Mouse (Mus musculus) kidney, adult 2 months (tissue): Measurements from ENCODE around the gene Epc2.

Source experiments
- CTCF ChIP-seq: fragments of 200-500 bp; conservative IDR thresholded peaks from 2 replicates; pipeline ENCODE4 v1.5.1; 2011; ENCODE audit warnings: low read depth, mild to moderate bottlenecking, control low read depth, low read length, moderate library complexity, mixed read lengths; ENCODE audit not compliant: insufficient read depth, insufficient read length
- POLR2A ChIP-seq: fragments of 200-500 bp; IDR thresholded peaks from one replicate; pipeline ENCODE4 v1.6.1; 2011; ENCODE audit warnings: low read depth, low read length, control low read depth

DNA sequence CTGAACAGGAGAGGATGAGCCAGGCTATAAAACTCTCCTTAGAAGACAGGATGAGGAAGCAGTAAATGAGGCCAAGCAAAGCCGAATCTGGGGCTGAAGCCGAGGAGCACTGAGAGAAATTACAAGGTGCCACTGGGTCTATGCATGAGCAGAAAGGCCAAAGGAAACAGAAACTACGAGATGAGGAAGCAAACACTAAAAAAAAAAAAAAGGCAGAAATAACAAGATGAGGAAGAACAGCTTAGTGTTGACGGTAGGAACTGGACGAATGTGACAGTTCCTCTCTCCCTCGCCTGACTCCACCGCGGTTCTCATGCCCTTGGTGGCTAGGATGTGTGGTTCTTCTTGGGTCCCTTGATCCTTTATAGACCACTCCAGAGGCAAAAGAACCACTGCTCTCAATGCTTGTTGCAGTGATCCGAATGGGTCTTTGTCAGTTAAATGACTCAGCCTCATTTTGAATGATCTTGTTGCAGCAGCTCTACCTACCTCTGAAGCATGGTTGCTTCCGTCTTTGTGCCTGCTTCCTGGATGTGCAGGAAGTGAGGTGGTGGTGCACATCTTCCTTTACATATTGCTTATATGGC, 34.2 kb upstream of the Epc2 start:
- TF ChIP-seq CTCF (no peak), POLR2A (no peak)
